Mouse (Mus musculus) erythroid progenitor cell, adult 5-6 weeks (primary cell): Measurements from ENCODE around the gene Mad2l1bp. TPM values are rescaled to one million over a fixed set of nuclear protein-coding genes. Genes with fewer than 3 reads are reported as not detected.

Source experiments
- ATAC-seq: replicated peaks from 2 replicates; pipeline ENCODE4 v1.8.0; 2016; ENCODE audit warnings: moderate number of reproducible peaks, mild to moderate bottlenecking, moderate TSS enrichment, inconsistent platforms; ENCODE audit not compliant: poor library complexity, low FRiP score, severe bottlenecking
- total RNA-seq, 2 experiments: library from RNA; stranded (forward) in 1 of 2; stranded (reverse) in 1 of 2; fragments of 150-400 nt in 1 of 2; fragments of 186-747, 209-891 nt in 1 of 2; gene quantifications; 2 replicates each; pipeline versions ENCODE4 v1.2.3 to v1.2.4; 2015 to 2017; ENCODE audit warnings: low replicate concordance in 2 of 2

The Mad2l1bp gene
- total RNA-seq, 2 experiments from 2014 or later: 26.2 to 75.0 TPM

DNA sequence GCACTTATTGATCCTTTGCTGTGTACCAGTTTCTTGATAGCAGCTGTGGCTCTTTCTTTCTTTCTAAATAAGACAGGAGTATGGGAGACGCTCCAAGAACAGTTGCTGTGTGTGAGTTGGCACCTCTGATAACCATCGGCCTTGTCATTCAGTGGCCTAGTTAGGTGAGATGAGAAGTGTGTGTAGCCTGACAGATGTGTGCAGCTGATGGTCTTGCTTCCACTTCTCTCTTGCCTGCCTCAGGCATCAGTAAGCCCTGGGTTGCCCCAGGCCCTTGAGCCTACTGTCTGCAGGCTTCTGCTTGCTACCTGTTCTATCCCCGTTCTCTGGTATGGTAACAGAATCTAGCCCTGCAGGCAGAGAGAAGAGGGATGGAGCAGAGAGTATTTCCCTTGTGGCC is 36.5 kb downstream of the Mad2l1bp start:
- no peak for ATAC-seq

GRCm38 (mm10) chr17:46116138-46116537 is 37.2 kb downstream of the Mad2l1bp start:
- ATAC-seq: no peak

DNA sequence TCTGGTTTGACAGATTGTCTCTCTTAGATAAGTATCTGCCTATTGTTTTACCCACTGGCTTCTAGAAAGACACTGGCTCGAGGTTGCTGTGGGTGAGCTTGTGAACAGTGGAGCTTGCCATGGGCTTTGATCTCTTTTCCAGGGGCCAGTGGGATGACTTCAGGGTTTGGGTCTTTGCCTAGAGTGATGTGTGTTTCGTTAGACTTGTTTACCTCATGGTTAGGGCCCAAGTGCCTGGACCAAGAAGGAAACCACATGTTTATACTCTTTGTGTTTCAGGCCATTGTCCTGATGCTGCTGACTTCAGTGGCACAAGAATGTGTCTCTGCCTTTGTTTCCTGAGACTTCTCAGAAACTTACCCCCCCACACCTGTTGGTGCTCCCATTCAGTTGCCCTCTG is 37.9 kb downstream of the Mad2l1bp start:
- ATAC-seq: no peak

DNA sequence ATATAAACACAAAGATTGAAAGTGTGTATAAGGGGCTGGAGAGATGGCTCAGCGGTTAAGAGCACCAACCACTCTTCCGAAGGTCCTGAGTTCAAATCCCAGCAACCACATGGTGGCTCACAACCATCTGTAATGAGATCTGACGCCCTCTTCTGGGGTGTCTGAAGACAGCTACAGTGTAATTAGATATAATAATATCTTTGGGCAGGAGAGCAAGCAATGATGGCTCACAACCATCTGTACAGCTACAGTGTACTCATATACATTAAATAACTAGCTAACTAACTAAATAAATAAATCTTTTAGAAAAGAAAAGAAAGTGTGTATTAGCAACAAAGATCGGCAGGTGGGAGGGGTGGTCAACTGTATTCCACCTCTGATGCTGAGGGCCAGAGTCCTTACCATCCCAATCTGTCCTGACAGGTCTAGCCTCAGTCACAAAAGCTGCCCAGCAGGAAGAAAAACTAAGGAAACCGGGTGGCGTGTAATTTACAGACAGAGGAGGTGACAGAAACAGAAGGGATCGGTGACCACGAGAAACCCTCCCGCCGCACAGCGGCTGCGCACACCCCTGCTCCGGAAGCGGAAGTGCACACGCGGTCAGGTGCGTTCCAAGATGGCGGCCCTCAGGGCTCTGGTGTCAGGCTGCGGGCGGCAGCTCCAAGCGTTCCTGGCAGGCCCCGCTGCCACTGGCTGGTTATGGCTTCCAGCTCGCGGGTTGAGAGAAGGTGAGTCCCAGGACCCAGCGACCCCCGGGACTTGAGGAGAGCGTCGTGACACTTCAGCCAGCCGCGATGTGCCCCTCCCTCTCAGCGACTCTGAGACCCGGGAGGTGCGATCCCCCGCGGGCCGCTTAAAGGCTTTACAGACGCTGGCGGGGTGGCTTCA is 42.7 kb downstream of the Mad2l1bp start, which contains the start of gene Mrps18a:
TSS of gene Mrps18a (plus strand) at position 585 of the 888 bp plus-strand sequence.
- ATAC-seq: peak; percentile 100

GRCm38 (mm10) chr17:46108286-46108685 is 45.1 kb downstream of the Mad2l1bp start:
- ATAC-seq: no peak

- ATAC-seq: no peak
Observed at GRCm38 (mm10) chr17:46104487-46104886, 48.9 kb downstream of the Mad2l1bp start.

DNA sequence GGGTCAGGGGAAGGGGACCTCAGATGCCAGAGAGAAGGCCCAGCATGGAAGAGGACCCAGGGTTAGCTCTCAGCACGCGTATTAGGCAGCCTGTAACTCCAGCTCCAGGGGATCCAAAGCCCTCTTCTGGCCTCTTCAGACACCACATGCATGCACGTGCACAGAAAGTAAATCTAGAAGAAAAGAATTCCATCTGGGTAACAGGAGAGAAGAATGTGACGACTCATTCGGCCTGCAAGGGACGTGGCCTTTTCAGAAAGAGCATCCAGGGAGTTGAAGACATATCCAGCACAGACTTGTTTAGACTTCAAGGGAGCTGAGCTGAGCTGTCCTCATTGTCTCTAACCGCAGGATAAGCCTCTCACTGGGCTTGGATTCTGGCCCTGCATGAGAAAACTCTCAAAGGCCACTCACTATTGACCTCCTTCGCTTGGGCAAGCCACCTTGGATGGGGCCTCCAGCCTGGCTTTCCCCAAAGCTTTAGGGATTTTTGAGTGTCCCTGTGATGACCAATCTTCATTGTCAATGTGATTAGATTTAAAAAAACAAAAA is 50.7 kb downstream of the Mad2l1bp start:
- no peak for ATAC-seq

DNA sequence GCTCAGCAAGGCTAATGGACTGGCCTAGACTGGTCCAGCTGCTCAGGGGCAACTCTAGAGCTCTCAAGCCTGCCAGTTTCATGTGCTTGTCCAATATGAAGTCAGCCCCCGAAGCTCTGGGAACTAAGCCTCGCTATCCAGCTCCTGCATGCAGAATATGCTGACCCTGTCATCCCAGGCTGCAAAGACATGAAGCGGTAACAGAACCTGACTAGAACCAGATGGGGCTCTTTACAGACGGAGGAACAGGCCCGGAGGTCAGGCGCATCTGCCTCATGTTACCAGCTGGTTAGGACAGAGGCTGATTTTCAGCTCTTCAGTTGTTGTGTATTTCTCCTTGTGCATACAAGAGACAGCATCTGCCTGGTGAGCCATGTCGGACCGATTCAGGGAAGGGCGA is 51.4 kb downstream of the Mad2l1bp start:
- ATAC-seq: no peak

- ATAC-seq: no peak
Observed at GRCm38 (mm10) chr17:46098525-46098924, 54.8 kb downstream of the Mad2l1bp start.

Other genes starting within 250 kb of the Mad2l1bp start
- gene Vegfa, start 121.2 kb downstream of the Mad2l1bp start, total RNA-seq (2015; ENCODE audit: low replicate concordance): 0.42 and 11.2 TPM in 2 replicates
- 3.5 and 6.4 TPM in 2 replicates for gene Vegfa, start 121.2 kb downstream of the Mad2l1bp start, total RNA-seq (2017; ENCODE audit: low replicate concordance)
- gene Mrps18a, start 42.6 kb downstream of the Mad2l1bp start, total RNA-seq (2015; ENCODE audit: low replicate concordance): 11.3 and 22.7 TPM in 2 replicates
- gene Mrps18a, start 42.6 kb downstream of the Mad2l1bp start, total RNA-seq (2017; ENCODE audit: low replicate concordance): 9.0 and 19.4 TPM in 2 replicates
- gene Rsph9, start 9.3 kb downstream of the Mad2l1bp start, total RNA-seq (2015; ENCODE audit: low replicate concordance): 3.8 and 6.8 TPM in 2 replicates
- 9.9 TPM in 1 of 2 replicates, not detected in the other for gene Rsph9, start 9.3 kb downstream of the Mad2l1bp start, total RNA-seq (2017; ENCODE audit: low replicate concordance)
- gene Gtpbp2, start 7.5 kb upstream of the Mad2l1bp start, total RNA-seq (2015; ENCODE audit: low replicate concordance): 369 and 467 TPM in 2 replicates
- gene Gtpbp2, start 7.5 kb upstream of the Mad2l1bp start, total RNA-seq (2017; ENCODE audit: low replicate concordance): 572 and 831 TPM in 2 replicates
- 40.4 and 61.2 TPM in 2 replicates for gene Polh, start 49.1 kb upstream of the Mad2l1bp start, total RNA-seq (2015; ENCODE audit: low replicate concordance)
- gene Polh, start 49.1 kb upstream of the Mad2l1bp start, total RNA-seq (2017; ENCODE audit: low replicate concordance): 96.1 and 102 TPM in 2 replicates
- 26.8 and 35.0 TPM in 2 replicates for gene Xpo5, start 49.2 kb upstream of the Mad2l1bp start, total RNA-seq (2015; ENCODE audit: low replicate concordance)
- gene Xpo5, start 49.2 kb upstream of the Mad2l1bp start, total RNA-seq (2017; ENCODE audit: low replicate concordance): 26.6 and 32.0 TPM in 2 replicates
- 25.6 and 26.4 TPM in 2 replicates for gene Polr1c, start 94.5 kb upstream of the Mad2l1bp start, total RNA-seq (2015; ENCODE audit: low replicate concordance)
- 5.8 and 24.9 TPM in 2 replicates for gene Polr1c, start 94.5 kb upstream of the Mad2l1bp start, total RNA-seq (2017; ENCODE audit: low replicate concordance)
- 46.5 and 53.7 TPM in 2 replicates for gene Yipf3, start 94.5 kb upstream of the Mad2l1bp start, total RNA-seq (2015; ENCODE audit: low replicate concordance)
- gene Yipf3, start 94.5 kb upstream of the Mad2l1bp start, total RNA-seq (2017; ENCODE audit: low replicate concordance): 15.3 and 22.5 TPM in 2 replicates
- not detected in 2 replicates for gene Lrrc73, start 100.0 kb upstream of the Mad2l1bp start, total RNA-seq (2015; ENCODE audit: low replicate concordance)
- gene Lrrc73, start 100.0 kb upstream of the Mad2l1bp start, total RNA-seq (2017; ENCODE audit: low replicate concordance): 0.39 TPM in 1 of 2 replicates, not detected in the other
- gene Tjap1, start 129.5 kb upstream of the Mad2l1bp start, total RNA-seq (2015; ENCODE audit: low replicate concordance): 2.2 and 21.8 TPM in 2 replicates
- gene Tjap1, start 129.5 kb upstream of the Mad2l1bp start, total RNA-seq (2017; ENCODE audit: low replicate concordance): 6.5 and 53.0 TPM in 2 replicates
- not detected in 2 replicates for gene Dlk2, start 143.9 kb upstream of the Mad2l1bp start, total RNA-seq (2015; ENCODE audit: low replicate concordance)
- gene Dlk2, start 143.9 kb upstream of the Mad2l1bp start, total RNA-seq (2017; ENCODE audit: low replicate concordance): not detected in 2 replicates
- not detected in 2 replicates for gene Abcc10, start 174.8 kb upstream of the Mad2l1bp start, total RNA-seq (2015; ENCODE audit: low replicate concordance)
- 0.53 TPM in 1 of 2 replicates, not detected in the other for gene Abcc10, start 174.8 kb upstream of the Mad2l1bp start, total RNA-seq (2017; ENCODE audit: low replicate concordance)
- 0.72 and 8.8 TPM in 2 replicates for gene Zfp318, start 230.2 kb upstream of the Mad2l1bp start, total RNA-seq (2015; ENCODE audit: low replicate concordance)
- gene Zfp318, start 230.2 kb upstream of the Mad2l1bp start, total RNA-seq (2017; ENCODE audit: low replicate concordance): 3.3 and 10.1 TPM in 2 replicates